Mouse (Mus musculus) limb, embryonic 11.5 days (tissue): Measurements from ENCODE around the gene Chn1. TPM values are rescaled to one million over a fixed set of nuclear protein-coding genes. Genes with fewer than 3 reads are reported as not detected.

Experiments used
- ATAC-seq: fragments of 200-750 bp; cut with Nextera tagmentation; 2 replicates; pipeline ENCODE4 v1.8.0; 2017; ENCODE audit warnings: low read depth; ENCODE audit not compliant: insufficient number of reproducible peaks, low FRiP score, low TSS enrichment
- DNase-seq: peaks from one replicate; pipeline ENCODE4 v3.0.0-alpha.2; 2015; ENCODE audit warnings: low spot score
- H3K27ac ChIP-seq: fragments of 300-500 bp; sonication (generic); replicated peaks from 2 replicates; pipeline ENCODE4 v1.5.1; 2014; ENCODE audit warnings: low read depth, mild to moderate bottlenecking, low read length
- H3K27me3 ChIP-seq: fragments of 300-500 bp; sonication (generic); 2 replicates; pipeline ENCODE4 v1.6.1; 2014; ENCODE audit warnings: mild to moderate bottlenecking, low read length, mixed read lengths; ENCODE audit not compliant: control insufficient read depth, insufficient read depth
- H3K36me3 ChIP-seq: fragments of 300-500 bp; sonication (generic); 2 replicates; pipeline ENCODE4 v1.6.1; 2014; ENCODE audit warnings: mild to moderate bottlenecking, low read length, moderate library complexity, mixed read lengths; ENCODE audit not compliant: control insufficient read depth, insufficient read depth
- H3K4me1 ChIP-seq: fragments of 300-500 bp; sonication (generic); 2 replicates; pipeline ENCODE4 v1.6.1; 2014; ENCODE audit warnings: low read length, mixed read lengths; ENCODE audit not compliant: control insufficient read depth, insufficient read depth
- H3K4me2 ChIP-seq: fragments of 300-500 bp; sonication (generic); 2 replicates; pipeline ENCODE4 v1.6.1; 2014; ENCODE audit warnings: low read depth, mild to moderate bottlenecking, moderate library complexity; ENCODE audit not compliant: severe bottlenecking
- H3K4me3 ChIP-seq: fragments of 300-500 bp; sonication (generic); 2 replicates; pipeline ENCODE4 v1.5.1; 2014; ENCODE audit warnings: low read depth, low read length
- H3K9ac ChIP-seq: fragments of 300-500 bp; sonication (generic); 2 replicates; pipeline ENCODE4 v1.6.1; 2014; ENCODE audit warnings: mild to moderate bottlenecking, low read length
- H3K9me3 ChIP-seq: fragments of 300-500 bp; sonication (generic); 2 replicates; pipeline ENCODE4 v1.6.1; 2016; ENCODE audit warnings: low read length; ENCODE audit not compliant: control insufficient read depth
- WGBS: fragments of 180-500 bp; shearing (Covaris S2); extraction: QIAGEN DNeasy Blood & Tissue Kit; methylation state at CpG from one replicate; pipeline ENCODE4 v1.1.7; 2014; 5-methylcytosine and 5-hydroxymethylcytosine counted together
- polyA plus RNA-seq: library from polyadenylated mRNA; unstranded; fragments of >200 nt; fragmentation: Nextera tagmentation; extraction: Ambion mirVana; gene quantifications from 2 replicates; pipeline ENCODE4 v1.2.1, GENCODE M21; 2014

Chn1 gene
- polyA plus RNA-seq, 1 experiment from 2014 or later = 47.5 TPM

- H3K27ac ChIP-seq = no peak overlapping the region
- H3K4me1 ChIP-seq = no peaks in the 10 kb centered on the region
- no peak overlapping the region for H3K4me3 ChIP-seq
- H3K4me2 ChIP-seq = no peak overlapping the region
- no peaks in the 10 kb centered on the region for H3K27me3 ChIP-seq
- no peak for ATAC-seq
- H3K36me3 ChIP-seq = no peaks in the 10 kb centered on the region
- no peak for DNase-seq
- no peak overlapping the region for H3K9ac ChIP-seq
- WGBS = 97% methylated on average over 6 of the region's 6 CpGs
- no peaks in the 10 kb centered on the region for H3K9me3 ChIP-seq
Observed at GRCm38 (mm10) chr2:73637688-73638087, 137.5 kb downstream of the Chn1 start.

GRCm38 (mm10) chr2:73636387-73636786 lies 138.8 kb downstream of the Chn1 start:
- H3K4me2 ChIP-seq = no peak overlapping the region
- H3K27me3 ChIP-seq = no peaks in the 10 kb centered on the region
- 74% methylated on average over 3 of the region's 3 CpGs for WGBS
- no peak overlapping the region for H3K27ac ChIP-seq
- DNase-seq = no peak
- no peak overlapping the region for H3K9ac ChIP-seq
- no peaks in the 10 kb centered on the region for H3K4me1 ChIP-seq
- no peak overlapping the region for H3K4me3 ChIP-seq
- no peaks in the 10 kb centered on the region for H3K36me3 ChIP-seq
- H3K9me3 ChIP-seq = no peaks in the 10 kb centered on the region
- ATAC-seq = no peak

DNA sequence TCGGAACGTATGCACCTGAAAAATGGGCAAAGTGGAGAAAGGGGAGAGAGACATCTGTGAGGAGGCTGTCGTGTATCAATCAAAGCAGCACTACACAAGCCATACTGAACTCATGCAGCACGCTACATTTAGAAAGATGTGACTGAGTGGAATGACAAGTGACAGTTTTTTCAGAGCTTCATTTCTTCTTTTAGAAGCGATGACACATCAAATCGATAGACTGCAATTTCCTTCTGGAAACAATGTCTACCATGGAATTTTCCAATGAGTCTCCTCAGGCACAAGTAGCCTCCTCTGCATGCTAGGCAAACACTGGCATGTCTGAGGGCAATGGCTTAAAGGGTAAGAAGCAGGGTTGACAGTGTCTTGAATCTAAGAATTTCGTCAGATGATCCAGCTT lies 143.3 kb downstream of the Chn1 start:
- Histone ChIP-seq H3K27ac (no peak overlapping the region), H3K4me2 (no peak overlapping the region), H3K9ac (no peak overlapping the region), H3K27me3 (no peaks in the 10 kb centered on the region), H3K9me3 (no peaks in the 10 kb centered on the region), H3K4me3 (no peak overlapping the region), H3K36me3 (peaks cover 5% of the 10 kb centered on the region; the same call in 1 of the 2 replicates), H3K4me1 (no peaks in the 10 kb centered on the region)
- DNase-seq (no peak), ATAC-seq (no peak)
- WGBS = 92% methylated on average over 7 of the region's 7 CpGs

DNA sequence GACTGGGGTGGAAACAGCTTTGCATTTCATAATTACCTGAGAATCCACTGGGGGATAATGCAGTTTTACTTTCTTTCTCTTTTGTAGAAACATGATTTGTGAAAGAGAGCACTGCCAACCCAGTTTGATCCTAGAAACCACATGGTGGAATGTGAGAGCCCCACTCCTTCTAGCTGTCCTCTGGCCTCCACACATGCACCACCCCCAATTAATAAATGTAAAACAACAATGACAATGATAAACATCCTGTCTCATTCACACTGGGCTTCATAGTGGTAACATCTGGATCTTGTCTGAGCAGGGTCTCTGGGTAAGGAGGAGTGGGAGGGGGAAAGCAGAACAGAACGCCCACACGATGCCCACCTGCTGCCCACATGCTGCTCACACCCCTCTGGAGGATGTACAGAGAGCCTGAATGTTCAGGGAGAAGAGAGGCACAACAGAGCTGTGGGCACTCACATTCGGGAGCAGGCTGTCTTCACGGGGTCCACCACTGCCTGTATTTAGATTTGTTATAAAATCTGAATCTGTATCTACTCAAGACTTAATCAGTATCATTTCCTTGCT lies 156.6 kb downstream of the Chn1 start:
- no peak overlapping the region for H3K27ac ChIP-seq
- 55% methylated on average over 4 of the region's 4 CpGs for WGBS

GRCm38 (mm10) chr2:73616434-73617057 lies 158.6 kb downstream of the Chn1 start:
- Histone ChIP-seq H3K27ac (no peak overlapping the region), H3K9me3 (no peaks in the 10 kb centered on the region), H3K9ac (no peak overlapping the region), H3K4me3 (no peak overlapping the region), H3K4me1 (peaks cover 9% of the 10 kb centered on the region; the same call in 1 of the 2 replicates), H3K27me3 (no peaks in the 10 kb centered on the region), H3K36me3 (peaks cover 5% of the 10 kb centered on the region; the same call in 1 of the 2 replicates), H3K4me2 (no peak overlapping the region)
- DNase-seq (no peak), ATAC-seq (no peak)
- 85% methylated on average over 17 of the region's 17 CpGs for WGBS

More for the DNA sequence above, 156.6 kb downstream of the Chn1 start:
- ATAC-seq (no peak), DNase-seq (no peak)
- H3K9ac ChIP-seq = no peak overlapping the region
- 0 out of 2 replicates have a peak, but pooled peaks cover 2% of the 10 kb centered on the region for H3K36me3 ChIP-seq
- H3K27me3 ChIP-seq = no peaks in the 10 kb centered on the region
- H3K9me3 ChIP-seq = no peaks in the 10 kb centered on the region
- H3K4me2 ChIP-seq = no peak overlapping the region
- H3K4me1 ChIP-seq = peaks cover 9% of the 10 kb centered on the region; the same call in 1 of the 2 replicates
- H3K4me3 ChIP-seq = no peak overlapping the region

GRCm38 (mm10) chr2:73615456-73615855 lies 159.7 kb downstream of the Chn1 start:
- WGBS = 83% methylated on average over 5 of the region's 5 CpGs
- DNase-seq = no peak
- H3K9me3 ChIP-seq = no peaks in the 10 kb centered on the region
- no peak overlapping the region for H3K9ac ChIP-seq
- ATAC-seq = no peak
- H3K4me3 ChIP-seq = no peak overlapping the region
- peaks cover 5% of the 10 kb centered on the region; the same call in 1 of the 2 replicates for H3K36me3 ChIP-seq
- H3K4me1 ChIP-seq = peaks cover 9% of the 10 kb centered on the region; the same call in 1 of the 2 replicates
- no peak overlapping the region for H3K27ac ChIP-seq
- no peaks in the 10 kb centered on the region for H3K27me3 ChIP-seq
- no peak overlapping the region for H3K4me2 ChIP-seq

GRCm38 (mm10) chr2:73614303-73614702 lies 160.8 kb downstream of the Chn1 start:
- 96% methylated on average over 8 of the region's 8 CpGs for WGBS
- Histone ChIP-seq H3K36me3 (peaks cover 5% of the 10 kb centered on the region; the same call in 1 of the 2 replicates), H3K9me3 (no peaks in the 10 kb centered on the region), H3K4me1 (peaks cover 9% of the 10 kb centered on the region; the same call in 1 of the 2 replicates), H3K4me3 (no peak overlapping the region), H3K27ac (no peak overlapping the region), H3K9ac (no peak overlapping the region), H3K27me3 (no peaks in the 10 kb centered on the region), H3K4me2 (no peak overlapping the region)
- ATAC-seq = no peak
- no peak for DNase-seq

DNA sequence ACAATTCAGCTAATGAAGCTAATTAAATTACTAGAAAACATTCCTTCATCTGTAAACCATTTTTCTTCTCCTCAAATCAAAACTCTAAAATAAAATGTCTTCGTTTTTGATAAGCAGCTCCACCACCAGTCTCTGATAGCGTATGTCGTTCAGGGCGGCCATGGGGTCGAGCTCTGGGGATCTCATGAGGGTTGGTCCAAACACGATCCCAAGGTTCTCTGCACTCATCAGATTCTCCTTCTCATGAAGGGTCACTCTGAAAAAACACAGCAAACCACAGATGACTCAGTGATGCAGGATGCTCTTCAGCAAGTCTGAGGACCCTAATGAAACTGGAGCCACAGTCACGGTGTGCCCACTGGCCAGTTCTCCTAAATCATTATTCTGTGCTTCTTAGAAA lies 162.2 kb downstream of the Chn1 start:
- Histone ChIP-seq H3K4me3 (no peak overlapping the region), H3K4me1 (peaks cover 6% of the 10 kb centered on the region), H3K4me2 (no peak overlapping the region), H3K36me3 (peaks cover 5% of the 10 kb centered on the region; the same call in 1 of the 2 replicates), H3K9me3 (no peaks in the 10 kb centered on the region), H3K27me3 (no peaks in the 10 kb centered on the region), H3K27ac (no peak overlapping the region), H3K9ac (no peak overlapping the region)
- 89% methylated on average over 7 of the region's 7 CpGs for WGBS
- ATAC-seq = no peak
- DNase-seq = no peak
